ENCODE assay signal across 32 mouse cellular contexts in genomic region chr10:80459236-80459635, GRCm38 (mm10). TPM values are rescaled to one million over a fixed set of nuclear protein-coding genes. Genes with fewer than 3 reads are reported as not detected.
A peak's percentile ranks its signal among the peaks of the same experiment; 100 is the strongest.
DNase-seq lines count a peak whose midpoint lies in the region; ATAC-seq and TF ChIP-seq lines count a peak whose summit lies in the region.
"Had no signal": no experiment of that assay in that cellular context is flagged by ENCODE, and none has a peak within 500 bp of the region (broad histone marks: within the 10 kb centered on the region; RNA-seq: fewer than 3 reads in every experiment).

No protein-coding gene starts in this region.

- H3K9me3 ChIP-seq in hindbrain, postnatal 0 days (ENCODE audit: low read length), result no peaks in the 10 kb centered on the region
- no peaks in the 10 kb centered on the region for H3K9me3 ChIP-seq in hindbrain, embryonic 16.5 days (ENCODE audit: control insufficient read depth, low read length)
- H3K9me3 ChIP-seq in midbrain, postnatal 0 days (ENCODE audit: low read length), result no peaks in the 10 kb centered on the region
- no peaks in the 10 kb centered on the region for H3K9me3 ChIP-seq in midbrain, embryonic 10.5 days (replicated peaks)
- H3K9me3 ChIP-seq: embryonic facial prominence, embryonic 10.5 days; embryonic facial prominence, embryonic 13.5 days; forebrain, embryonic 12.5 days; G1E; hindbrain, embryonic 12.5 days; hindbrain, embryonic 15.5 days had no signal

- no peak for ATAC-seq in hindbrain, postnatal 0 days
- no peak for ATAC-seq in hindbrain, embryonic 16.5 days
- no peak for ATAC-seq in midbrain, postnatal 0 days (ENCODE audit: low FRiP score)
- ATAC-seq: forebrain, postnatal 0 days; inflammation-experienced regulatory T-cells, adult 6 months; intestine, embryonic 16.5 days had no signal

- no peaks in the 10 kb centered on the region for H3K27me3 ChIP-seq in hindbrain, postnatal 0 days (ENCODE audit: insufficient read depth, low read length)
- H3K27me3 ChIP-seq in hindbrain, embryonic 16.5 days (replicated peaks; ENCODE audit: control insufficient read depth, insufficient read depth, low read length), result no peaks in the 10 kb centered on the region
- peaks cover 4% of the 10 kb centered on the region; the same call in 1 of the 2 replicates for H3K27me3 ChIP-seq in midbrain, postnatal 0 days (ENCODE audit: insufficient read depth, low read length)
- 0 out of 2 replicates have a peak, but pooled peaks cover 22% of the 10 kb centered on the region for H3K27me3 ChIP-seq in midbrain, embryonic 10.5 days (ENCODE audit: low read depth, poor library complexity, severe bottlenecking)
- H3K27me3 ChIP-seq: hindbrain, embryonic 15.5 days had no signal

- no peak overlapping the region for H3K4me2 ChIP-seq in hindbrain, postnatal 0 days (ENCODE audit: low read depth, low read length)
- H3K4me2 ChIP-seq in hindbrain, embryonic 16.5 days (ENCODE audit: low read length), result no peak overlapping the region
- no peak overlapping the region for H3K4me2 ChIP-seq in midbrain, postnatal 0 days (ENCODE audit: low read depth, low read length, poor library complexity, severe bottlenecking)
- H3K4me2 ChIP-seq: embryonic facial prominence, embryonic 13.5 days; forebrain, embryonic 12.5 days; heart, embryonic 11.5 days; hindbrain, embryonic 12.5 days; hindbrain, embryonic 15.5 days had no signal

- no peak overlapping the region for H3K4me3 ChIP-seq in hindbrain, postnatal 0 days (ENCODE audit: low read length)
- H3K4me3 ChIP-seq in hindbrain, embryonic 16.5 days (ENCODE audit: low read length), result no peak overlapping the region
- H3K4me3 ChIP-seq in midbrain, postnatal 0 days (ENCODE audit: low read depth, low read length), result no peak overlapping the region
- no peak overlapping the region for H3K4me3 ChIP-seq in midbrain, embryonic 10.5 days
- H3K4me3 ChIP-seq: embryonic facial prominence, embryonic 10.5 days; embryonic facial prominence, embryonic 13.5 days; erythroblast, embryonic 14.5 days; forebrain, embryonic 12.5 days; gastrocnemius, adult 2 months; hindbrain, embryonic 12.5 days; hindbrain, embryonic 15.5 days had no signal

- DNase-seq in cerebellum, postnatal 10 days, result peak; percentile 82 to 88
- no peak for DNase-seq in cerebellum, adult 9-10 months
- peak; percentile 19 for DNase-seq in hindbrain, postnatal 0 days (ENCODE audit: low spot score)
- DNase-seq in midbrain, postnatal 0 days (ENCODE audit: low spot score), result peak; percentile 9
- no peak for DNase-seq in midbrain, embryonic 10.5 days (ENCODE audit: low spot score)
- DNase-seq: adrenal gland, adult 2 months; adrenal gland, postnatal 14 days; cerebellum, adult 11 months; cerebellum, adult 8-10 months; cerebellum, postnatal 36 days; embryo, embryonic 11 days; forebrain, postnatal 0 days; gastrocnemius, adult 2 months; gastrocnemius, postnatal 14 days; heart, adult 11 months had no signal

- H3K4me1 ChIP-seq in hindbrain, postnatal 0 days (ENCODE audit: insufficient read depth, low read length), result peaks cover 3% of the 10 kb centered on the region; the same call in 1 of the 2 replicates
- no peaks in the 10 kb centered on the region for H3K4me1 ChIP-seq in hindbrain, embryonic 16.5 days (ENCODE audit: control insufficient read depth, insufficient read depth, low read depth, low read length)
- 0 out of 2 replicates have a peak, but pooled peaks cover 3% of the 10 kb centered on the region for H3K4me1 ChIP-seq in midbrain, postnatal 0 days (ENCODE audit: insufficient read depth, low read length)
- H3K4me1 ChIP-seq in midbrain, embryonic 10.5 days, result peaks cover 7% of the 10 kb centered on the region; the same call in 1 of the 2 replicates
- H3K4me1 ChIP-seq: forebrain, embryonic 12.5 days; hindbrain, embryonic 12.5 days; hindbrain, embryonic 15.5 days had no signal

- no peak overlapping the region for H3K27ac ChIP-seq in hindbrain, postnatal 0 days
- H3K27ac ChIP-seq in hindbrain, embryonic 16.5 days (ENCODE audit: low read depth, low read length), result no peak overlapping the region
- no peak overlapping the region for H3K27ac ChIP-seq in midbrain, postnatal 0 days (ENCODE audit: low read depth, low read length)
- H3K27ac ChIP-seq in midbrain, embryonic 10.5 days (replicated peaks), result no peak overlapping the region
- H3K27ac ChIP-seq: embryonic facial prominence, embryonic 10.5 days; embryonic facial prominence, embryonic 13.5 days; forebrain, embryonic 12.5 days; gastrocnemius, adult 2 months; hindbrain, embryonic 12.5 days; hindbrain, embryonic 15.5 days had no signal

- H3K9ac ChIP-seq in hindbrain, postnatal 0 days (replicated peaks; ENCODE audit: low read length), result no peak overlapping the region
- no peak overlapping the region for H3K9ac ChIP-seq in hindbrain, embryonic 16.5 days (ENCODE audit: low read depth, low read length)
- no peak overlapping the region for H3K9ac ChIP-seq in midbrain, postnatal 0 days (replicated peaks; ENCODE audit: low read length, poor library complexity, severe bottlenecking)
- H3K9ac ChIP-seq: embryonic facial prominence, embryonic 13.5 days; forebrain, embryonic 12.5 days; forebrain, postnatal 0 days; hindbrain, embryonic 12.5 days; hindbrain, embryonic 15.5 days had no signal

- H3K36me3 ChIP-seq in hindbrain, postnatal 0 days (ENCODE audit: insufficient read depth, low read length), result no peaks in the 10 kb centered on the region
- no peaks in the 10 kb centered on the region for H3K36me3 ChIP-seq in hindbrain, embryonic 16.5 days (ENCODE audit: control insufficient read depth, insufficient read depth, low read length)
- no peaks in the 10 kb centered on the region for H3K36me3 ChIP-seq in midbrain, postnatal 0 days (ENCODE audit: insufficient read depth, low read length)
- no peaks in the 10 kb centered on the region for H3K36me3 ChIP-seq in midbrain, embryonic 10.5 days
- H3K36me3 ChIP-seq: embryonic facial prominence, embryonic 10.5 days; embryonic facial prominence, embryonic 13.5 days; forebrain, embryonic 12.5 days; G1E; hindbrain, embryonic 12.5 days; hindbrain, embryonic 15.5 days had no signal

- TF ChIP-seq CTCF in hindbrain, postnatal 0 days (IDR thresholded peaks at IDR 0.05; ENCODE audit: low read depth), result no peak
- no peak for TF ChIP-seq CTCF in midbrain, postnatal 0 days (IDR thresholded peaks at IDR 0.05)

- WGBS in hindbrain, postnatal 0 days, result 64% methylated on average over 10 of the region's 10 CpGs
- WGBS in hindbrain, embryonic 16.5 days, result 72% methylated on average over 10 of the region's 10 CpGs
- 83% methylated on average over 10 of the region's 10 CpGs for WGBS in midbrain, postnatal 0 days
- WGBS in midbrain, embryonic 10.5 days, result 89% methylated on average over 10 of the region's 10 CpGs

RNA-seq across cellular contexts. Expression of gene Tcf3, which starts 25.8 kb away (rescaled TPM):
- 132 TPM in 2 replicates for total RNA-seq in hindbrain, postnatal 0 days (2014; rRNA removed)
- 36.2 and 36.4 TPM in 2 replicates for polyA plus RNA-seq in hindbrain, postnatal 0 days (2015; fragmentation: Nextera tagmentation; extraction: Ambion mirVana)
- polyA plus RNA-seq in hindbrain, embryonic 16.5 days (2015; fragmentation: Nextera tagmentation; extraction: Ambion mirVana), result 32.5 and 45.3 TPM in 2 replicates
- 69.6 and 91.1 TPM in 2 replicates for total RNA-seq in midbrain, postnatal 0 days (2014; rRNA removed)
- 24.8 and 25.1 TPM in 2 replicates for polyA plus RNA-seq in midbrain, postnatal 0 days (2015; fragmentation: Nextera tagmentation; extraction: Ambion mirVana)
- 190 and 191 TPM in 2 replicates for polyA plus RNA-seq in midbrain, embryonic 10.5 days (2016; fragmentation: Nextera tagmentation; extraction: Ambion mirVana)

RNA-seq across cellular contexts. Expression of gene Onecut3, which starts 35.4 kb away (rescaled TPM):
- total RNA-seq in hindbrain, postnatal 0 days (2014; rRNA removed), result 2.5 and 5.0 TPM in 2 replicates
- polyA plus RNA-seq in hindbrain, postnatal 0 days (2015; fragmentation: Nextera tagmentation; extraction: Ambion mirVana), result 0.57 and 0.74 TPM in 2 replicates
- 1.2 and 1.3 TPM in 2 replicates for polyA plus RNA-seq in hindbrain, embryonic 16.5 days (2015; fragmentation: Nextera tagmentation; extraction: Ambion mirVana)
- total RNA-seq in midbrain, postnatal 0 days (2014; rRNA removed), result 2.8 and 3.1 TPM in 2 replicates
- polyA plus RNA-seq in midbrain, postnatal 0 days (2015; fragmentation: Nextera tagmentation; extraction: Ambion mirVana), result 0.69 and 0.89 TPM in 2 replicates
- 1.4 and 2.1 TPM in 2 replicates for polyA plus RNA-seq in midbrain, embryonic 10.5 days (2016; fragmentation: Nextera tagmentation; extraction: Ambion mirVana)
- total RNA-seq: adrenal gland, adult 2 months; adrenal gland, postnatal 14 days; adrenal gland, postnatal 4 days; gastrocnemius, adult 2 months; gastrocnemius, postnatal 14 days; gastrocnemius, postnatal 4 days; hematopoietic stem cell, adult 5-6 weeks had no signal
- polyA plus RNA-seq: adrenal gland, adult 2 months; cortical plate, adult 2 months; embryonic facial prominence, embryonic 13.5 days; erythroblast, embryonic 14.5 days; G1E; heart, embryonic 11.5 days; heart, embryonic 14.5 days; heart, postnatal 0 days; inflammation-experienced regulatory T-cells, adult 6 months had no signal

RNA-seq across cellular contexts. Expression of gene Uqcr11, which starts 52.6 kb away (rescaled TPM):
- total RNA-seq in hindbrain, postnatal 0 days (2014; rRNA removed), result 369 and 391 TPM in 2 replicates
- polyA plus RNA-seq in hindbrain, postnatal 0 days (2015; fragmentation: Nextera tagmentation; extraction: Ambion mirVana), result 897 and 981 TPM in 2 replicates
- 704 and 759 TPM in 2 replicates for polyA plus RNA-seq in hindbrain, embryonic 16.5 days (2015; fragmentation: Nextera tagmentation; extraction: Ambion mirVana)
- 295 and 379 TPM in 2 replicates for total RNA-seq in midbrain, postnatal 0 days (2014; rRNA removed)
- polyA plus RNA-seq in midbrain, postnatal 0 days (2015; fragmentation: Nextera tagmentation; extraction: Ambion mirVana), result 638 and 795 TPM in 2 replicates
- polyA plus RNA-seq in midbrain, embryonic 10.5 days (2016; fragmentation: Nextera tagmentation; extraction: Ambion mirVana), result 610 and 635 TPM in 2 replicates

RNA-seq across cellular contexts. Expression of gene Mbd3, which starts 59.9 kb away (rescaled TPM):
- total RNA-seq in hindbrain, postnatal 0 days (2014; rRNA removed), result 48.2 and 50.4 TPM in 2 replicates
- polyA plus RNA-seq in hindbrain, postnatal 0 days (2015; fragmentation: Nextera tagmentation; extraction: Ambion mirVana), result 166 and 175 TPM in 2 replicates
- polyA plus RNA-seq in hindbrain, embryonic 16.5 days (2015; fragmentation: Nextera tagmentation; extraction: Ambion mirVana), result 196 and 207 TPM in 2 replicates
- 30.4 and 47.0 TPM in 2 replicates for total RNA-seq in midbrain, postnatal 0 days (2014; rRNA removed)
- polyA plus RNA-seq in midbrain, postnatal 0 days (2015; fragmentation: Nextera tagmentation; extraction: Ambion mirVana), result 154 and 157 TPM in 2 replicates
- polyA plus RNA-seq in midbrain, embryonic 10.5 days (2016; fragmentation: Nextera tagmentation; extraction: Ambion mirVana), result 338 and 351 TPM in 2 replicates

Comparison
In these comparisons a context has a peak if more than half of its experiments do, and no peak if none do; other contexts are left out.
1. DNase-seq: peak in cerebellum, postnatal 10 days (2 of 2), hindbrain, postnatal 0 days (single experiment) and midbrain, postnatal 0 days (single experiment); none in cerebellum, adult 9-10 months (single experiment) and midbrain, embryonic 10.5 days (single experiment).